Mouse (Mus musculus) E14TG2a.4 (cell line): ENCODE results near the gene Rplp2.

ENCODE experiments used
- H3K27me3 ChIP-seq: 2 replicates; pipeline ENCODE4 v1.6.1; 2014; ENCODE audit warnings: low read length, control low read depth; ENCODE audit not compliant: insufficient read depth
- H3K36me3 ChIP-seq: 2 replicates; pipeline ENCODE4 v1.6.1; 2014; ENCODE audit warnings: low read length, control low read depth; ENCODE audit not compliant: insufficient read depth
- H3K4me1 ChIP-seq: replicated peaks from 2 replicates; pipeline ENCODE4 v1.6.1; 2014; ENCODE audit warnings: low read depth, low read length, control low read depth
- H3K4me3 ChIP-seq: replicated peaks from 2 replicates; pipeline ENCODE4 v1.5.1; 2014; ENCODE audit warnings: mild to moderate bottlenecking, low read length
- H3K9me3 ChIP-seq: 2 replicates; pipeline ENCODE4 v1.6.1; 2014; ENCODE audit warnings: low read length, control low read depth
- CTCF ChIP-seq: conservative IDR thresholded peaks from 2 replicates; pipeline ENCODE4 v1.5.1; 2014; ENCODE audit warnings: low read length
- NANOG ChIP-seq: IDR thresholded peaks from 2 replicates; pipeline ENCODE4 v1.6.1; 2014; ENCODE audit warnings: borderline replicate concordance, low read length, mixed read lengths
- POU5F1 ChIP-seq: IDR thresholded peaks from 2 replicates; pipeline ENCODE4 v1.6.1; 2014; ENCODE audit warnings: low read length, borderline replicate concordance

The Rplp2 gene

DNA sequence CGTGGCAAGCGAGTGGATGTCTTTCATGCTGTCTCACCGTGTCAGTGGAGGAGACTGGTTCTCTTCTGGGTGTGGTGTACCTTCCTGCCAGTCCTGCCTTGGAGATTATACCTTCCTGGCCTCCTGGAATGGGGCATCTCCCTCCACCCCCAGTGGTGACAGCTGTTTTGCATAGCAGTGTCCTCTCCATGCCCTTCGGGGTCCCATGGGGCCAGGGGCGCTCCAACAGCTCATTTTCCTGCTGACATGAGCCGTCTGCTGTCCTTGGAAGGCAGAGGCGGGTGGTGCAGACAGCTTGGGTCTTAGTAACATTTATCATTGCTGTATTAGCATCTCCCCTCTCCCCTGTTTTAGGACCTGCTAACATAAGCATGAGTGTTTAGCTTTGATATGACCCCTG lies 40.0 kb downstream of the Rplp2 start:
- Histone ChIP-seq H3K4me1 (peaks cover 14% of the 10 kb centered on the region), H3K27me3 (peaks cover 26% of the 10 kb centered on the region), H3K4me3 (no peak overlapping the region), H3K36me3 (peaks cover 76% of the 10 kb centered on the region), H3K9me3 (no peaks in the 10 kb centered on the region)
- TF ChIP-seq CTCF (no peak), NANOG (no peak), POU5F1 (no peak)

DNA sequence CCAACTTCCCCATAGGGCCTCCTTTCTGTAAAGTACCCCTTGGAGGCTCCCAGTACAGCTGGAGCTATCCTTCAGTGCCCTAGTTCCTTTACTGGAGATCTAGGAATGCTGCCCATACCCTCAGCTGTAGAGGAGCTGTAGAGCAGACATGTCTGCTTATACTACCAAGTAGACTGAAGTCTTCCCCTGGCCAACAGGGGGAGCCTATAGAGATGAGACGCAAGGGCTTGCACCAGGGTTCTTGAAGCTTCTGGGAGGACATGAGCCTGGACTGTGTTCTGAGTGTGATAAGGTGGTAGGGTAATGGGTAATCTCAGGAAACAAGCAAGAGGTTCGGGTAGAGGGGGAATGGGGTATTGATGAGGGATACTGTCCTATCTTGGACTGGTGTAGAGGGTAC lies 44.0 kb downstream of the Rplp2 start:
- Histone ChIP-seq H3K4me1 (no peaks in the 10 kb centered on the region), H3K9me3 (no peaks in the 10 kb centered on the region), H3K36me3 (peaks cover 93% of the 10 kb centered on the region), H3K27me3 (no peaks in the 10 kb centered on the region), H3K4me3 (no peak overlapping the region)
- TF ChIP-seq POU5F1 (no peak), CTCF (peak; percentile 34; the same call in 1 of the 2 replicates)

DNA sequence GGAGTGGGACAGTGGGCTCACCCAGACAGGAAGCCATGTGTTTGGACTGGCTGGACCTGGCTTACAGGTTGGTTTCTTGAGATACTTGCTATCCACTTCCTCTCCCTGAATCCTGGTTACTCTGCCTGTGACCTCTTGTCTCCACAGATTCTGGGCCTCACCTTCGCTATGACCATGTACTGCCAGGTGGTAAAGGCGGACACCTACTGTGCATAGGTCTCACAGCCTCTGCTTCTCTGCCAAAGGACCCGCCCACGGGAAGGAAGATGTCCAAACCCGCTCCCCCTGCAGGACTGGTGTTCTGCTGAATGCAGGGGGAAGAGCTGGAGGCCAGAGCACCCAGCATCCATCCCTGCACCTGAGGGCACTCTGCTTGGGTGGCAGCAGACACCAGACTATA lies 45.6 kb downstream of the Rplp2 start:
- no peak for TF ChIP-seq NANOG
- TF ChIP-seq POU5F1: no peak
- no peak for TF ChIP-seq CTCF
- no peaks in the 10 kb centered on the region for H3K27me3 ChIP-seq

DNA sequence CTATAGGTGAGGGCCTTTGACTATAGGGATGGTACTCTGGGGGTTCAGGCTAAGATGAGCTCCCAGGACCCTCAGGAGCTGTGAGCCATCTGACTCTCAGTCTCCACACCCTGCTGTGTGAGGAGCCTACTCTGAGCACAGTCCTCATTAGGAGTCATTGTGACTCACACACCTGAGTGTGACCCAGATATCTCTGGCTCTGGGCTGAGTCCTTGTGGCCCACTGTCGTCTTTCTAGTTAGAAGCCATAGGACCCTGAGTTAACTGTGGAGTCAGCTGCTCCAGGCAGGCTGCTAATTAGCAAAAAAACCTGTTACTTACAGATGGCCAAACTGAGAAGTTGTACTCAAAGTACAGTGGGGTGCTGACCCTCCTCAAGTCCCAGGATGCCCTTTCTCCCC lies 46.6 kb downstream of the Rplp2 start:
- Histone ChIP-seq H3K9me3 (no peaks in the 10 kb centered on the region), H3K4me3 (no peak overlapping the region), H3K4me1 (no peaks in the 10 kb centered on the region), H3K36me3 (peaks cover 84% of the 10 kb centered on the region), H3K27me3 (no peaks in the 10 kb centered on the region)
- TF ChIP-seq POU5F1: no peak
- TF ChIP-seq CTCF: no peak

More for the DNA sequence above, 45.6 kb downstream of the Rplp2 start:
- Histone ChIP-seq H3K4me1 (no peaks in the 10 kb centered on the region), H3K36me3 (peaks cover 89% of the 10 kb centered on the region), H3K9me3 (no peaks in the 10 kb centered on the region), H3K4me3 (no peak overlapping the region)

DNA sequence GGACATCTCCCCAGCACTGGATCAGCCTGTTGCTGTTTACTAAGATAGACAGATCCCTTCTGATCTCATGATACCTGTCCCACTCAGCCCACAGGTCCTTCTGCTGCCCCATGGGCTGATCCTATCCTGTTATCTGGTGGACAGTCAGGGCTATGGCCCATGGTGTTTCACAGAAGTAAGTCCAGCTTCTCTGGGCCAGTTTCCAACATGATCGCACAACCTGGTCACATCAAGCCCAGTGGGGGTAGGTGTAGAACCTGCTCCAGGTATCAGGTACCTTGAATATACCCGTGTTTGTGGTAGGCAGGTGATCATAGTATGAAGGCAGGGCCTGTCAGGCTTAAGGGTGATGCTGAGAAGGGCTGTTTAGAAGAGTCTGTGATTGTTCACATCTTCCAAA lies 48.2 kb downstream of the Rplp2 start:
- no peaks in the 10 kb centered on the region for H3K9me3 ChIP-seq
- no peak for TF ChIP-seq POU5F1
- H3K36me3 ChIP-seq: peaks cover 78% of the 10 kb centered on the region
- H3K4me3 ChIP-seq: no peak overlapping the region
- no peaks in the 10 kb centered on the region for H3K4me1 ChIP-seq
- H3K27me3 ChIP-seq: no peaks in the 10 kb centered on the region

DNA sequence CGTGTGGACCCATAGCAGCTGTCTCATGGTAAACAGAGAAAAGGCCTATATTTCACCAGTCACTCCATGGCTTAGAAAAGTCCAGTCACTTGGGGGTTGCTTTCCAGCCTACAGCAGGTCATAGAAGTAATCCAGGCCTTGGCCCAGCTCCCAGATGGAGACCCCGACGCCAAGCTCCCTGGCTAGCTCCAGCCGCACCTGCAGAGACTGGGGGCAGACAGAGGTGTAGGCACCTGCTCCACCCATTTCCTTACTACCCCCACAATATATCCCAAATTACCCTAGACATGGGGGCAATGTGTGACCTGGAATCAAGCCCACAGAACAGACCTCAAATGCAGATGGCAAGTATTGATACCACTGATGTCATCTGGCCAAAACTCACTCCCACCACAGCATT lies 48.8 kb downstream of the Rplp2 start:
- H3K9me3 ChIP-seq: no peaks in the 10 kb centered on the region
- TF ChIP-seq CTCF: no peak
- TF ChIP-seq NANOG: no peak
- TF ChIP-seq POU5F1: no peak
- H3K4me3 ChIP-seq: no peak overlapping the region
- H3K36me3 ChIP-seq: peaks cover 73% of the 10 kb centered on the region
- no peaks in the 10 kb centered on the region for H3K27me3 ChIP-seq
- no peaks in the 10 kb centered on the region for H3K4me1 ChIP-seq

DNA sequence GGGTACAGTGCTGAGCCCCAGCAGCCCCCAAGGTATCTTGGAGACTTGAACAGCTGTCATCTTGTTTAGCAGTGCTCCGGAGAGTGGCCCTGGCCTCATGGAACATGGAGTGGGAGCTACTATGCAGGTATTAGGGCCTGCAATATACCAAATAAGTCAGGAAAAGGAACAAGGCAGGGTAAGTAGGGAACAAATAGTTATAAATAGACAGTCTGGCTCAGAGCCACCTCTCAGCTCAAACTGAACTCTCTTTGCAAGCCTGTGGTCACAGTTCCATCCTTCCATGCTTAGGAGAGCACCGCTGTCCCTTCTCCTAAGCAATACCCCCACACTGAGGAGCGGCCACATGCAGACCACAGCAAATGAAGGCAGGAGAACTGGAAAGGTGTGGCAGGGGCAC lies 50.4 kb downstream of the Rplp2 start:
- peaks cover 62% of the 10 kb centered on the region for H3K36me3 ChIP-seq
- TF ChIP-seq POU5F1: no peak
- TF ChIP-seq NANOG: no peak
- TF ChIP-seq CTCF: no peak
- H3K4me3 ChIP-seq: no peak overlapping the region
- H3K27me3 ChIP-seq: no peaks in the 10 kb centered on the region
- no peaks in the 10 kb centered on the region for H3K9me3 ChIP-seq
- peaks cover 2% of the 10 kb centered on the region; the same call in 1 of the 2 replicates for H3K4me1 ChIP-seq
